Mouse (Mus musculus): ENCODE data around the gene Cast. TPM values are rescaled to one million over a fixed set of nuclear protein-coding genes. Genes with fewer than 3 reads are reported as not detected.

Cast gene
- polyA plus RNA-seq, 1 experiment: 55.3 TPM

- Histone ChIP-seq H3K27ac (ENCODE audit: insufficient read depth, low read length) (no peak overlapping the region), H3K9ac (ENCODE audit: low read depth, poor library complexity, severe bottlenecking) (no peak overlapping the region), H3K4me3 (ENCODE audit: low read depth, low read length) (no peak overlapping the region), H3K27me3 (ENCODE audit: control insufficient read depth, insufficient read depth, low read length, poor library complexity, severe bottlenecking) (no peaks in the 10 kb centered on the region), H3K4me1 (ENCODE audit: control insufficient read depth, insufficient read depth, low read length) (no peaks in the 10 kb centered on the region), H3K36me3 (ENCODE audit: control insufficient read depth, insufficient read depth, low read length, poor library complexity, severe bottlenecking) (peaks cover 3% of the 10 kb centered on the region), H3K9me3 (replicated peaks; ENCODE audit: control insufficient read depth, insufficient read depth, low read length, poor library complexity, severe bottlenecking) (no peaks in the 10 kb centered on the region)
- TF ChIP-seq CTCF (IDR thresholded peaks at IDR 0.05; ENCODE audit: low read depth, low read length) (no peak), POLR2A (IDR thresholded peaks at IDR 0.05; ENCODE audit: insufficient read depth, low read length) (no peak), EP300 (IDR thresholded peaks at IDR 0.05; ENCODE audit: insufficient read depth, low read depth, low read length) (no peak)
Measured at GRCm38 (mm10) chr13:74736396-74736795, 72.2 kb downstream of the Cast start.

GRCm38 (mm10) chr13:74735834-74736233 is 72.8 kb downstream of the Cast start:
- Histone ChIP-seq H3K27me3 (ENCODE audit: control insufficient read depth, insufficient read depth, low read length, poor library complexity, severe bottlenecking) (no peaks in the 10 kb centered on the region), H3K4me1 (ENCODE audit: control insufficient read depth, insufficient read depth, low read length) (no peaks in the 10 kb centered on the region), H3K36me3 (ENCODE audit: control insufficient read depth, insufficient read depth, low read length, poor library complexity, severe bottlenecking) (peaks cover 3% of the 10 kb centered on the region), H3K9me3 (replicated peaks; ENCODE audit: control insufficient read depth, insufficient read depth, low read length, poor library complexity, severe bottlenecking) (no peaks in the 10 kb centered on the region), H3K4me3 (ENCODE audit: low read depth, low read length) (no peak overlapping the region), H3K9ac (ENCODE audit: low read depth, poor library complexity, severe bottlenecking) (no peak overlapping the region), H3K27ac (ENCODE audit: insufficient read depth, low read length) (no peak overlapping the region)
- TF ChIP-seq EP300 (IDR thresholded peaks at IDR 0.05; ENCODE audit: insufficient read depth, low read depth, low read length): no peak
- TF ChIP-seq CTCF (IDR thresholded peaks at IDR 0.05; ENCODE audit: low read depth, low read length): no peak
- no peak for TF ChIP-seq POLR2A (IDR thresholded peaks at IDR 0.05; ENCODE audit: insufficient read depth, low read length)

GRCm38 (mm10) chr13:74733726-74734125 is 74.9 kb downstream of the Cast start:
- Histone ChIP-seq H3K27me3 (ENCODE audit: control insufficient read depth, insufficient read depth, low read length, poor library complexity, severe bottlenecking) (no peaks in the 10 kb centered on the region), H3K4me1 (ENCODE audit: control insufficient read depth, insufficient read depth, low read length) (no peaks in the 10 kb centered on the region), H3K36me3 (ENCODE audit: control insufficient read depth, insufficient read depth, low read length, poor library complexity, severe bottlenecking) (peaks cover 3% of the 10 kb centered on the region), H3K27ac (ENCODE audit: insufficient read depth, low read length) (no peak overlapping the region), H3K9me3 (replicated peaks; ENCODE audit: control insufficient read depth, insufficient read depth, low read length, poor library complexity, severe bottlenecking) (no peaks in the 10 kb centered on the region), H3K9ac (ENCODE audit: low read depth, poor library complexity, severe bottlenecking) (no peak overlapping the region), H3K4me3 (ENCODE audit: low read depth, low read length) (no peak overlapping the region)
- no peak for TF ChIP-seq EP300 (IDR thresholded peaks at IDR 0.05; ENCODE audit: insufficient read depth, low read depth, low read length)
- TF ChIP-seq POLR2A (IDR thresholded peaks at IDR 0.05; ENCODE audit: insufficient read depth, low read length): no peak
- TF ChIP-seq CTCF (IDR thresholded peaks at IDR 0.05; ENCODE audit: low read depth, low read length): no peak

GRCm38 (mm10) chr13:74719002-74719401 is 89.6 kb downstream of the Cast start:
- Histone ChIP-seq H3K9me3 (replicated peaks; ENCODE audit: control insufficient read depth, insufficient read depth, low read length, poor library complexity, severe bottlenecking) (peaks cover 6% of the 10 kb centered on the region; the same call in 1 of the 2 replicates), H3K4me3 (ENCODE audit: low read depth, low read length) (no peak overlapping the region), H3K9ac (ENCODE audit: low read depth, poor library complexity, severe bottlenecking) (no peak overlapping the region), H3K27me3 (ENCODE audit: control insufficient read depth, insufficient read depth, low read length, poor library complexity, severe bottlenecking) (no peaks in the 10 kb centered on the region), H3K36me3 (ENCODE audit: control insufficient read depth, insufficient read depth, low read length, poor library complexity, severe bottlenecking) (0 out of 2 replicates have a peak, but pooled peaks cover 3% of the 10 kb centered on the region), H3K4me1 (ENCODE audit: control insufficient read depth, insufficient read depth, low read length) (no peaks in the 10 kb centered on the region), H3K27ac (ENCODE audit: insufficient read depth, low read length) (no peak overlapping the region)
- no peak for TF ChIP-seq EP300 (IDR thresholded peaks at IDR 0.05; ENCODE audit: insufficient read depth, low read depth, low read length)
- TF ChIP-seq POLR2A (IDR thresholded peaks at IDR 0.05; ENCODE audit: insufficient read depth, low read length): no peak
- TF ChIP-seq CTCF (IDR thresholded peaks at IDR 0.05; ENCODE audit: low read depth, low read length): no peak

- TF ChIP-seq POLR2A (IDR thresholded peaks at IDR 0.05; ENCODE audit: insufficient read depth, low read length) (no peak), EP300 (IDR thresholded peaks at IDR 0.05; ENCODE audit: insufficient read depth, low read depth, low read length) (no peak), CTCF (IDR thresholded peaks at IDR 0.05; ENCODE audit: low read depth, low read length) (no peak)
Measured at GRCm38 (mm10) chr13:74696225-74696624, 112.4 kb downstream of the Cast start.

GRCm38 (mm10) chr13:74695497-74696193 is 113.0 kb downstream of the Cast start:
- Histone ChIP-seq H3K9ac (ENCODE audit: low read depth, poor library complexity, severe bottlenecking) (no peak overlapping the region), H3K27ac (ENCODE audit: insufficient read depth, low read length) (no peak overlapping the region), H3K27me3 (ENCODE audit: control insufficient read depth, insufficient read depth, low read length, poor library complexity, severe bottlenecking) (no peaks in the 10 kb centered on the region), H3K9me3 (replicated peaks; ENCODE audit: control insufficient read depth, insufficient read depth, low read length, poor library complexity, severe bottlenecking) (no peaks in the 10 kb centered on the region), H3K36me3 (ENCODE audit: control insufficient read depth, insufficient read depth, low read length, poor library complexity, severe bottlenecking) (no peaks in the 10 kb centered on the region; the same call in 1 of the 2 replicates), H3K4me1 (ENCODE audit: control insufficient read depth, insufficient read depth, low read length) (no peaks in the 10 kb centered on the region), H3K4me3 (ENCODE audit: low read depth, low read length) (no peak overlapping the region)
- TF ChIP-seq POLR2A (IDR thresholded peaks at IDR 0.05; ENCODE audit: insufficient read depth, low read length) (no peak), CTCF (IDR thresholded peaks at IDR 0.05; ENCODE audit: low read depth, low read length) (no peak), EP300 (IDR thresholded peaks at IDR 0.05; ENCODE audit: insufficient read depth, low read depth, low read length) (no peak)

More at GRCm38 (mm10) chr13:74696225-74696624, 112.4 kb downstream of the Cast start:
- H3K9ac ChIP-seq (ENCODE audit: low read depth, poor library complexity, severe bottlenecking): no peak overlapping the region
- no peaks in the 10 kb centered on the region; the same call in 1 of the 2 replicates for H3K36me3 ChIP-seq (ENCODE audit: control insufficient read depth, insufficient read depth, low read length, poor library complexity, severe bottlenecking)
- no peak overlapping the region for H3K4me3 ChIP-seq (ENCODE audit: low read depth, low read length)
- H3K4me1 ChIP-seq (ENCODE audit: control insufficient read depth, insufficient read depth, low read length): no peaks in the 10 kb centered on the region
- H3K27me3 ChIP-seq (ENCODE audit: control insufficient read depth, insufficient read depth, low read length, poor library complexity, severe bottlenecking): no peaks in the 10 kb centered on the region
- H3K27ac ChIP-seq (ENCODE audit: insufficient read depth, low read length): no peak overlapping the region
- H3K9me3 ChIP-seq (replicated peaks; ENCODE audit: control insufficient read depth, insufficient read depth, low read length, poor library complexity, severe bottlenecking): no peaks in the 10 kb centered on the region

Other genes starting within 250 kb of the Cast start
- 43.5 and 46.1 TPM in 2 replicates for gene Erap1, start 169.2 kb downstream of the Cast start, polyA plus RNA-seq (2011; ENCODE audit: insufficient read depth, insufficient read length, low read depth, missing spikeins)